Mouse (Mus musculus) layer of hippocampus, adult 2 months (tissue): ENCODE results near the gene Lrrc57. TPM values are rescaled to one million over a fixed set of nuclear protein-coding genes. Genes with fewer than 3 reads are reported as not detected.
A peak's percentile ranks its signal among the peaks of the same experiment; 100 is the strongest.
"Not testable (repeated sequence)": the region's sequence is repeated elsewhere in the genome, so short reads cannot be mapped to it uniquely, and the experiment has no call there.

ENCODE experiments used
- DNase-seq, 2 experiments: peaks; one replicate each; pipeline ENCODE4 v3.0.0; 2022; ENCODE audit warnings: low spot score in 2 of 2
- H3K27ac ChIP-seq: fragments of 200-600 bp; 2 replicates; pipeline ENCODE4 v1.8.1; 2022
- H3K4me3 ChIP-seq: fragments of 200-600 bp; 2 replicates; pipeline ENCODE4 v1.8.1; 2022; ENCODE audit warnings: mild to moderate bottlenecking
- CTCF ChIP-seq: fragments of 200-600 bp; conservative IDR thresholded peaks from 2 replicates; pipeline ENCODE4 v1.8.1; 2022; ENCODE audit warnings: antibody characterized with exemption, mild to moderate bottlenecking, moderate library complexity
- total RNA-seq, 2 experiments: library from RNA; stranded (reverse); gene quantifications; 2 replicates each; pipeline ENCODE4 v1.2.3; 2021

The Lrrc57 gene
- total RNA-seq, 2 experiments from 2014 or later: 34.7 to 43.4 TPM

- no peak for TF ChIP-seq CTCF
Observed at GRCm38 (mm10) chr2:120577799-120578198, 31.5 kb downstream of the Lrrc57 start.

GRCm38 (mm10) chr2:120575978-120576377 lies 33.3 kb downstream of the Lrrc57 start:
- DNase-seq: no peak
- Histone ChIP-seq H3K4me3 (no peak overlapping the region), H3K27ac (no peak overlapping the region)
- TF ChIP-seq CTCF: no peak

More at GRCm38 (mm10) chr2:120577799-120578198, 31.5 kb downstream of the Lrrc57 start:
- DNase-seq: no peak
- Histone ChIP-seq H3K27ac (no peak overlapping the region), H3K4me3 (no peak overlapping the region)

GRCm38 (mm10) chr2:120575121-120575520 lies 34.2 kb downstream of the Lrrc57 start:
- Histone ChIP-seq H3K27ac (no peak overlapping the region), H3K4me3 (no peak overlapping the region)
- no peak for TF ChIP-seq CTCF
- no peak for DNase-seq

- DNase-seq, H3K27ac ChIP-seq, H3K4me3 ChIP-seq: not testable (repeated sequence)
Observed at GRCm38 (mm10) chr2:120572161-120572560, 37.2 kb downstream of the Lrrc57 start.

- Histone ChIP-seq H3K27ac (no peak overlapping the region), H3K4me3 (no peak overlapping the region)
- no peak for TF ChIP-seq CTCF
- no peak for DNase-seq
Observed at GRCm38 (mm10) chr2:120571081-120571480, 38.2 kb downstream of the Lrrc57 start.

- DNase-seq: no peak
- Histone ChIP-seq H3K27ac (peak overlapping the region; percentile 89), H3K4me3 (peak overlapping the region; percentile 65)
- no peak for TF ChIP-seq CTCF
Observed at GRCm38 (mm10) chr2:120567798-120568320, 41.5 kb downstream of the Lrrc57 start.

- no peak for TF ChIP-seq CTCF
- Histone ChIP-seq H3K4me3 (peak within 1 kb of the TSS; percentile 65), H3K27ac (peak within 1 kb of the TSS; percentile 89)
- peak; percentile 93 to 95 for DNase-seq
Observed at GRCm38 (mm10) chr2:120566886-120567797, 42.2 kb downstream of the Lrrc57 start, which contains the start of gene Snap23. TSS of gene Snap23 (plus strand) at chr2:120567671.

GRCm38 (mm10) chr2:120565363-120565762 lies 44.0 kb downstream of the Lrrc57 start:
- Histone ChIP-seq H3K4me3 (no peak overlapping the region), H3K27ac (no peak overlapping the region)
- TF ChIP-seq CTCF: no peak
- DNase-seq: no peak

GRCm38 (mm10) chr2:120564548-120565188 lies 44.7 kb downstream of the Lrrc57 start:
- not testable (repeated sequence) for H3K27ac ChIP-seq, H3K4me3 ChIP-seq, DNase-seq

- no peak for TF ChIP-seq CTCF
- Histone ChIP-seq H3K4me3 (peak within 1 kb of the TSS; percentile 94), H3K27ac (peak within 1 kb of the TSS; percentile 92)
- peak; percentile 88 to 92 for DNase-seq
Observed at GRCm38 (mm10) chr2:120563235-120563990, 45.9 kb downstream of the Lrrc57 start, which contains the start of gene Zfp106. TSS of gene Zfp106 (minus strand) at chr2:120563843.

GRCm38 (mm10) chr2:120562859-120563234 lies 46.5 kb downstream of the Lrrc57 start:
- Histone ChIP-seq H3K4me3 (peak overlapping the region; percentile 94), H3K27ac (peak overlapping the region; percentile 92; the same call in 1 of the 2 replicates)
- TF ChIP-seq CTCF: no peak
- DNase-seq: no peak

GRCm38 (mm10) chr2:120561524-120561923 lies 47.8 kb downstream of the Lrrc57 start:
- no peak overlapping the region for H3K27ac ChIP-seq
- no peak overlapping the region for H3K4me3 ChIP-seq
- DNase-seq: no peak
- TF ChIP-seq CTCF: no peak
